Mouse (Mus musculus): ENCODE data around the gene Platr17.
"Not testable (repeated sequence)": the region's sequence is repeated elsewhere in the genome, so short reads cannot be mapped to it uniquely, and the experiment has no call there.

Gene Platr17

DNA sequence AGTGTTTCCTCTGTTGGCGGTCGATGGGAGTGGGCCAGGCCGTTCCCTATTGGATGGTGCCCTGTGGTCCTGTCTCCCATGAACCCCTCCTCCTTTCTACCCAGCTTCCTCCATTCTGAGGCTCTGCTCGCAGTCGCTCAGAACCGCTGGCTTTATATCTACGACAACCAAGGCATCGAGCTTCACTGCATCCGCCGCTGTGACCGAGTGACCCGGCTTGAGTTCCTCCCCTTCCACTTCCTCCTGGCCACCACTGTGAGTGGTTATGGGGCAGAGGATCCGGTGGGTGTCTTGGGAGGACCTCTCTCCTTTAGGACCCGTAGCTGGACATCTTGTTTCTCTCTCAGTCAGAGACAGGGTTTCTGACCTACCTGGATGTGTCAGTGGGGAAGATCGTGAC lies 38.5 kb downstream of the Platr17 start:
- DNase-seq, result no peak

GRCm38 (mm10) chr17:33947430-33948089 lies 42.6 kb downstream of the Platr17 start:
- DNase-seq, result no peak

DNA sequence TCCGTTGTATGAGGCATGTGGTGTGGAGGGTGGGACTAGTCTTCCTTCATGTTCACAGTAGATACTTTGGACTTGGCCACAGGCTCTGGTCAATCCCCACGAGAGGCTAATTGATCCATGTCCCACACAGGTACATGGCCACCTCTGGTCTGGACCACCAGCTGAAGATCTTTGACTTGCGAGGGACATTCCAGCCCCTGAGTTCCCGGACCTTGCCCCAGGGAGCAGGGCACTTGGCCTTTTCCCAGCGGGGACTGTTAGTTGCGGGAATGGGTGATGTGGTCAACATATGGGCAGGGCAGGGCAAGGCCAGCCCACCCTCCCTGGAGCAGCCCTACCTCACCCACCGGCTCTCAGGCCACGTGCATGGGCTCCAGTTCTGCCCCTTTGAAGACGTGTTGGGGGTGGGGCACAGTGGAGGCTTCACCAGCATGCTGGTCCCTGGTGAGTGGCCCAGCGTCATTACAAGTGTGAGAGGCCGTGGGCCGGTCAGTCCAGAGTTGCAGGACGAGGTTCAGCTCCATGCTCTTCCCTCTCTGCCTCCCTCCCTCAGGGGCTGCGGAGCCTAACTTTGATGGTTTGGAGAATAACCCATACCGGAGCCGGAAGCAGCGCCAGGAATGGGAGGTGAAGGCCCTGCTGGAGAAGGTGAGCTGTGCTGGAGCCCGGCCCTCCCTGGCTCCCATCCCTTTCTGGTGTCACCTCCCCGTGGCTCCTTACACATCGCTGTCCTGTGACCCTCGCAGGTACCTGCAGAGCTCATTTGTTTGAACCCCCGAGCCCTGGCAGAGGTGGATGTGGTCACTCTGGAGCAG lies 43.4 kb downstream of the Platr17 start:
- DNase-seq, result no peak

DNA sequence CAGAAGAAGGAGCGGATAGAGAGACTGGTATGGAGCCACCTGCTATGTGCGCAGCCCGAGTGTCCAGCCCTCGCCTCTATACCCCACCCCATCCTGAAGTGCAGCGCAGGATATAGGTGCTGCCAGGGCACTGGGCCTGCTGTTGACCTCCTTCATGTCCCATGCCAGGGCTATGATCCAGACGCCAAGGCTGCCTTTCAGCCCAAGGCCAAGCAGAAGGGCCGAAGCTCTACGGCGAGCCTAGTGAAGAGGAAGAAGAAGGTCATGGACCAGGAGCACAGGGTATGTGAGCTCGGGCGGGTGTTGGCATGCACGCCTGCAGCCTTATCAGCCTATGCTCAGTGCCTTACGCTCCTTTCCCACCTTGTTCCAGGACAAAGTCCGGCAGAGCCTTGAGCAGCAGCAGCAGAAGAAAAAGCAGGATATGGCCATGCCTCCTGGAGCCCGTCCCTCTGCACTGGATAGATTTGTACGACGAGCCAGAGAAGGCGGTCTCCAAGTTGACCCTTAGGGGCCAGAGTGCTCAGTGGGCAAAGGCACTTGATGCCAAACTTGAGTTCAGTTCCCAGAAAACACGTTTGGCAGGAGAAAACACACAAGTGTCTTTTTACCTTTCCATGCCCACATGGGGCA lies 44.1 kb downstream of the Platr17 start:
- DNase-seq, result no peak

DNA sequence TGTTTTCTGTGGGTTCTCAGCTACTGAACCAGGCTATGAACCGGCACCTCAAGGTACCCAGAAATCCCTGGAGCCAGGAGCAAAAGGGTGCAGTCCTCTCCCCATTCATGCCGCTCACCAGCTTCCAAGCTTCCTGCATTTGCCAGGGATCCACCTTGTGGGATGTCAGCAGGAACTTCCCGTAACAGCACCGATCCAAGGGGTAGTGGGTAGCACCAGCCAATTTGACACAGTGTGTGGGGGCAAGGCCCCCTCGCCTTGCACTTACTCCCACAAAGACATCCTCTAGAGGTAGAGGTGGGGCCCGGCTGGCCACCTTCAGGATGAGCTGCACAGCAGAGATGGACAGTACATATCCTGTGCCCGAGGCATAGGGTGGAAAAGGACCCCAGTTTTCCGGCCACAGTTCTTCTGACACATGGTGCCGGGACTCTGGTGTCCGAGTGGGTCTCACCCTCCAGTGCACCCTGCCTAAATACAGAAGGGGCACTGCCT lies 45.2 kb downstream of the Platr17 start:
- no peak for DNase-seq

DNA sequence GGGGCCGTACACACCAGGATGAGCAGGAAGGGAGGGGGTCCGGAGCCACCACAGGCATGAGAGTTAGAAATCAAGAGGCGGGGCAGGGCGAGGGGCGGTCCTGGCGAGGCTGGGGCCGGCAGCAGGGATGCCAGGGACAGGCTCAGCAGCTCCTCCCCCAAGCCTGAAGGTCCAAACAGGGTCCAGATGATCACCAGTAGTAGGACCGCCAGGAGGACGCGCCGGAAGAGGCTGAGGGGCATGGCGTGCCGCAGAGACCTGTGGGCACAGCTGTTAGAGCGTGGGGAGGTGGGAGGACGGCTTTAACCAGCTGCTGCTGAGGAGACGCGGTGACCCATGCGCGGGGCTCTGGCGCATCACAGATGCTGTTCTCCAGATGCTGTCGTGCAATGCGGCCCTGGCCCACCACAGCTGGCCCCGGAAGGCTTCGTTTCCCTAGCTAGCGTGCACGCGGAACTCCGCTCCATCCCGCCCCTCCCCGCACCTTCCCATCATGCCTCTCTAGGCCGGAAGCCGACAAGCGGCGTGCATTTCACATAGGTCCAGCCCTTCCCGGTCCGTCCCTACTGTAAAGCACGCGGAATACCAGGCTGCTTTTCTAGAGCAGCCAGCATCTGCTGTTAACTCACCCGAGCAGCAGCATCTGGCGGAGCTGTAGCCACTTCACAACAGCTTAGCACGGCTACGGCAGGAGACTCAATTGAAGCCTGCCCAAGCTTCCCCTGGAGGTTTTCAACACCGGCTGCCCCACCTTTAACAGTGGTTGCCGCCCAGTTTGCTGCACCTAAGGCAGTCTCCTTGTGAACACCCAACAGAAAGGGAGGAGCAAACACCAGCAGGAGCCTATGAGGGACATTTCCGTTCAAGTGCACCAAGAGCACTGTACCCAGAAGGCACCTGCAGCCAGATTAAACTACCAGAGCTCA lies 46.3 kb downstream of the Platr17 start, which contains the start of gene B3galt4:
Gene B3galt4 (minus strand): TSS at position 468 of the 926 bp plus-strand sequence.
- peak; percentile 87 for DNase-seq

GRCm38 (mm10) chr17:33952015-33952414 lies 47.1 kb downstream of the Platr17 start:
- not testable (repeated sequence) for DNase-seq

DNA sequence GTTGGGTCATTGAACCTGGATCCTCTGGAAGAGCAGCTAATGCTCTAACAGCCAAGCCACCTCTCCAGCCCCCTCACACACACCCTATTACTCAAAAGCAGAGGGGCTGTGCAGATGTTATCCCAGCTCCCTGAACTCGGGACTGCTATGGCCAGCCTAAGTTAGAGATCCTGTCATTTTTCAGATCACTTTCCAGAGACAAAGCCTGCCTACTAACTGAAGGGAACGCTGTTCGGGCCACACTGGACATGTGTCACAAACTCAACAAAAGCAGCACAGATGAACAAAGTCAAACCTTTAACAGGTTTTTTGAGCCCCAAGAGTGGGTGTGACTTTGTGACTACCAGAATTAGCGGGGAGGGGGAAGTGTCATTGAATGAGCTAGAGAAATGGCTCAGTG lies 47.9 kb downstream of the Platr17 start:
- DNase-seq, result no peak

GRCm38 (mm10) chr17:33953310-33953709 lies 48.4 kb downstream of the Platr17 start:
- DNase-seq, result no peak

DNA sequence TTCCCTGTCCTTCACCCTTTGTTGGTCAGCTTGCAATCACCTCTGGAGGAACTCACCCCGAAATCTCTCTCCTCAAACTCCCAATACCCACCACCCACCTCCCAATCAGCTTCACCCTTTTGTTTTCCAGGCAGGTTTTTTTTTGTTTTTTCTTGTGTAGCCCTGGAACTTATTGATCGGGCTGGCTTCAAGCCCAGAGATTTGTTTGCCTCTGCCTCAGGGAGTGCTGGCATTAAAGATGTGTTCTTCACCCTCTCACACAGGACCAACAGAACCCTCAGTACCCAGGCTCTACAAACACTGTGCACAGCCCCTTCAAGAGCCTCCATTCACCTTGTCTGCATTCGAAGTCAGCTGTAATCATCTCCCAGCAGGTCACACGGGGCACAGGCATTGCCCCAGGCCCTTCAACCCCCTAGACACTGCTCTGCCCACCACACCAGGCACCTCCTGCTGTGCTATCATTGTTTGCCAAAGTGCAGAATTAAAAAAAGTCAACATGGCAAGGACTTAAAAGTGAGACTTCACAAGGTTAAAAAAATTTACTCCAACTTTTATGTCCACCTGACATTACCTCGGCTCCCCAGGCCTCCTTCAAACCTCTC lies 49.1 kb downstream of the Platr17 start:
- DNase-seq, result no peak

DNA sequence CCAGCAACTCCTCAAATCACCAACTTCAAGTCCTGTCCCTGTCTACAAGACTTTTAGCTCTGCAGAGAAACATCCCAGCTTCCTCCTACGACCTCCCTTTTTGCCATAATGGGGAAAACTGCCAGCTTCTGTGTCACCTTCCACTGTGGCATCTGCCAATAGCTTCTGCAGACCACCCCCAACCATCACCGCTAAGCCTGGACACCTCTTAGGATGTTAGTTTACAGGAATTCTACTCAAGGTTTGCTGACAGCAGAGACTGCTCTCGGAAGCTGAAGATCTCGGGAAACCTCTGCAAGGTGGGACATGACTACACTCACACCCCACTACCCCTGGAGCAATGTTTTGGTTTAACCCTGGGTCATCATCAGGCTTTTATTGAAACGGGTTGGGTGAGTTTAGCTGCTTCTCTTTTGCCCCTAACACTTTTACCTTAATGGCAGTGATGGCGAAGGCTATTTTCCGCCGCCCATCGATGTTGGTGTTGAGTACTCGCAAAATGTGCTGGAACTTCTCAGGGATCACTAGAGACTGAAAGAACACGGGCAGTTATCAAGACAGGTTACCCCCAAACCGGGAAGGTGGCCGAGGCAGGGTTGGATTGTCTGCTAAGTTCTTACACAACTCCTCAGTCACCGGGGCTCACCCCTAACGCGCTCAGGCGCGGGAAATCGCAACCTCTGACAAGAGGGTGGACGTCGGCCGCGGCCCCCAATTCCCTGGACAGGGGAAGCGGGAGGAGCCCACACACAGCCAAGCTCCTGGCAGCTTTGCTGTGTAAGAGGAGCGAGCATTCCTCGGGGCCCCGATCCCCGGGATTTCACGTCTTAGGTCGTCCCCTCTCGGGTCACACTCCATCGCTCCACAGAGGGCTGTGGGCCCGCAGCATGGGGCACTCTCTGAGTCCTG lies 50.0 kb downstream of the Platr17 start:
- DNase-seq, result no peak

GRCm38 (mm10) chr17:33955555-33956214 lies 50.8 kb downstream of the Platr17 start, which contains the start of the genes Vps52 and Rps18:
TSS of gene Vps52 (plus strand) at chr17:33955812.
TSS of gene Rps18 (minus strand) at chr17:33956001.
- DNase-seq, result peak; percentile 87

Measured in right cerebral cortex, postnatal 14 days (tissue).